ENCODE assay signal across 15 mouse cellular contexts in the genomic region with DNA sequence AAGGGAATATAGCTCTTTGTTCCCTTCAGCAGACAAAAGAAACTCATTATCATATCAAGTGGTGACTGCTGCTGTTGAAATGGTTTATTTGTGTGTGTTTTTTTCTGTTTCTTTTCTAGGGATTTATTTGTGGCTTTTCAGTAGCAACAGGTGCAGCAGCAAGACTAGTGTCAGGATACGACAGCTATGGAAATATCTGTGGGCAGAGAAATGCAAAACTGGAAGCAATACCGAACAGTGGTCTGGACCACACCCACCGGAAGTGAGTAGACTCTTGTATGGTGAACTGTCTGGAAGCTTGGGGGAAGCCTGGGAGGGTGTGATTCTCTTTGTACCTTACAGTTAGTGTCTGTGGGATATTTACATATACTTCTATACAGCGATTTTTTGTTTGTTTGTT. TPM values are rescaled to one million over a fixed set of nuclear protein-coding genes. Genes with fewer than 3 reads are reported as not detected.
DNase-seq lines count a peak whose midpoint lies in the region; ATAC-seq lines count a peak whose summit lies in the region.
"Had no signal": no experiment of that assay in that cellular context is flagged by ENCODE, and none has a peak within 500 bp of the region (broad histone marks: within the 10 kb centered on the region; RNA-seq: fewer than 3 reads in every experiment).

No protein-coding gene starts in this region.

- H3K4me1 ChIP-seq in forebrain, embryonic 14.5 days (ENCODE audit: control insufficient read depth, insufficient read depth, low read length) = peaks cover 14% of the 10 kb centered on the region
- peaks cover 15% of the 10 kb centered on the region; the same call in 1 of the 2 replicates for H3K4me1 ChIP-seq in forebrain, embryonic 16.5 days (replicated peaks; ENCODE audit: control insufficient read depth, insufficient read depth, low read length)
- H3K4me1 ChIP-seq: embryonic facial prominence, embryonic 12.5 days; limb, embryonic 15.5 days had no signal

- H3K36me3 ChIP-seq in forebrain, embryonic 14.5 days (ENCODE audit: control insufficient read depth, insufficient read depth, low read length) = no peaks in the 10 kb centered on the region
- no peaks in the 10 kb centered on the region for H3K36me3 ChIP-seq in forebrain, embryonic 16.5 days (ENCODE audit: control insufficient read depth, insufficient read depth)
- H3K36me3 ChIP-seq: embryonic facial prominence, embryonic 12.5 days; hindbrain, embryonic 15.5 days; limb, embryonic 15.5 days; midbrain, embryonic 12.5 days had no signal

- no peaks in the 10 kb centered on the region for H3K27me3 ChIP-seq in forebrain, embryonic 14.5 days (replicated peaks; ENCODE audit: control insufficient read depth, insufficient read depth, low read length)
- H3K27me3 ChIP-seq in forebrain, embryonic 16.5 days (replicated peaks; ENCODE audit: control insufficient read depth, insufficient read depth, low read length) = no peaks in the 10 kb centered on the region
- H3K27me3 ChIP-seq: embryonic facial prominence, embryonic 12.5 days; hindbrain, embryonic 15.5 days; limb, embryonic 15.5 days had no signal

- 42% methylated on average over 4 of the region's 4 CpGs for WGBS in forebrain, embryonic 14.5 days
- 33% methylated on average over 4 of the region's 4 CpGs for WGBS in forebrain, embryonic 16.5 days

- H3K27ac ChIP-seq in forebrain, embryonic 14.5 days (ENCODE audit: low read depth, low read length) = no peak overlapping the region
- H3K27ac ChIP-seq in forebrain, embryonic 16.5 days (ENCODE audit: low read length) = no peak overlapping the region
- H3K27ac ChIP-seq: embryonic facial prominence, embryonic 12.5 days; hindbrain, embryonic 15.5 days; limb, embryonic 15.5 days; midbrain, embryonic 12.5 days had no signal

- no peak overlapping the region for H3K9ac ChIP-seq in forebrain, embryonic 14.5 days (ENCODE audit: low read length)
- no peak overlapping the region for H3K9ac ChIP-seq in forebrain, embryonic 16.5 days (replicated peaks; ENCODE audit: low read depth, low read length)
- H3K9ac ChIP-seq: embryonic facial prominence, embryonic 12.5 days; hindbrain, embryonic 15.5 days; limb, embryonic 15.5 days; midbrain, embryonic 12.5 days had no signal

- no peak overlapping the region for H3K4me3 ChIP-seq in forebrain, embryonic 14.5 days (ENCODE audit: low read depth, low read length)
- H3K4me3 ChIP-seq in forebrain, embryonic 16.5 days (replicated peaks; ENCODE audit: low read length) = no peak overlapping the region
- H3K4me3 ChIP-seq: embryonic facial prominence, embryonic 12.5 days; hindbrain, embryonic 15.5 days; limb, embryonic 15.5 days; midbrain, embryonic 12.5 days had no signal

- H3K4me2 ChIP-seq in forebrain, embryonic 14.5 days (ENCODE audit: low read length) = no peak overlapping the region
- no peak overlapping the region for H3K4me2 ChIP-seq in forebrain, embryonic 16.5 days (ENCODE audit: low read length)
- H3K4me2 ChIP-seq: embryonic facial prominence, embryonic 12.5 days; heart, embryonic 11.5 days; hindbrain, embryonic 15.5 days; limb, embryonic 15.5 days; midbrain, embryonic 12.5 days had no signal

- no peak for ATAC-seq in forebrain, embryonic 14.5 days
- no peak for ATAC-seq in forebrain, embryonic 16.5 days
- peak; percentile 81 for ATAC-seq in inflammation-experienced regulatory T-cells, adult 6 months

- H3K9me3 ChIP-seq in forebrain, embryonic 14.5 days (replicated peaks; ENCODE audit: control insufficient read depth, low read length) = no peaks in the 10 kb centered on the region
- H3K9me3 ChIP-seq in forebrain, embryonic 16.5 days (ENCODE audit: control insufficient read depth, low read length) = no peaks in the 10 kb centered on the region
- H3K9me3 ChIP-seq: embryonic facial prominence, embryonic 12.5 days; hindbrain, embryonic 15.5 days; limb, embryonic 15.5 days; midbrain, embryonic 12.5 days had no signal

- DNase-seq in forebrain, embryonic 14.5 days (ENCODE audit: low spot score) = peak; percentile 23
- DNase-seq in thymus, postnatal 0 days (ENCODE audit: low spot score) = peak; percentile 36
- no peak for DNase-seq in thymus, postnatal 4 days
- DNase-seq in thymus, postnatal 25 days = peak; percentile 17
- no peak for DNase-seq in kidney, adult 18-20 months
- no peak for DNase-seq in layer of hippocampus, adult 9-11 months
- DNase-seq: adrenal gland, adult 8-10 months; cerebellum, adult 11-12 months had no signal

RNA-seq across cellular contexts. Expression of a gene that starts 51.1 kb away (rescaled TPM):
- 12.1 and 13.0 TPM in 2 replicates for polyA plus RNA-seq in forebrain, embryonic 14.5 days (2014; fragmentation: Nextera tagmentation; extraction: Ambion mirVana)
- polyA plus RNA-seq in forebrain, embryonic 16.5 days (2015; fragmentation: Nextera tagmentation; extraction: Ambion mirVana) = 13.7 and 19.6 TPM in 2 replicates
- 9.5 and 9.6 TPM in 2 replicates for polyA plus RNA-seq in thymus, postnatal 0 days (2015; fragmentation: Nextera tagmentation; extraction: Ambion mirVana)
- polyA plus RNA-seq in inflammation-experienced regulatory T-cells, adult 6 months (2017; shearing (Covaris generic)) = 1 to 10 TPM; 2.3 to 5.5 (median 5.0) TPM

Comparison
In these comparisons a context has a peak if more than half of its experiments do, and no peak if none do; other contexts are left out.
1. DNase-seq: peak in forebrain, embryonic 14.5 days (single experiment), thymus, postnatal 0 days (single experiment) and thymus, postnatal 25 days (single experiment); none in thymus, postnatal 4 days (single experiment), kidney, adult 18-20 months (single experiment) and layer of hippocampus, adult 9-11 months (single experiment).